Mouse (Mus musculus) stomach, postnatal 0 days (tissue): ENCODE measurements around the gene Arid1b.

Experiments used
- CTCF ChIP-seq: IDR thresholded peaks from 2 replicates; pipeline ENCODE4 v1.5.1; 2016; ENCODE audit warnings: antibody characterized with exemption, low read depth, mild to moderate bottlenecking, moderate library complexity
- EP300 ChIP-seq: optimal IDR thresholded peaks from 2 replicates; pipeline ENCODE3; 2016; ENCODE audit warnings: antibody characterized with exemption

- TF ChIP-seq CTCF (no peak), EP300 (no peak)
Observed at GRCm38 (mm10) chr17:5322594-5322993, 328.5 kb downstream of the Arid1b start.
